Mouse (Mus musculus) kidney, adult 2 months (tissue): ENCODE data around the gene Ctse. TPM values are rescaled to one million over a fixed set of nuclear protein-coding genes. Genes with fewer than 3 reads are reported as not detected.
"Not testable (repeated sequence)": the region's sequence is repeated elsewhere in the genome, so short reads cannot be mapped to it uniquely, and the experiment has no call there.

Experiments
- DNase-seq: peaks from one replicate; pipeline ENCODE4 v3.0.0; 2021
- H3K27ac ChIP-seq: fragments of 200-500 bp; 2 replicates; pipeline ENCODE4 v1.5.1; 2012; ENCODE audit warnings: low read depth, low read length, control low read depth, inconsistent platforms; ENCODE audit not compliant: insufficient read depth
- H3K27me3 ChIP-seq: fragments of 200-500 bp; replicated peaks from 2 replicates; pipeline ENCODE4 v1.6.1; 2012; ENCODE audit warnings: mild to moderate bottlenecking, moderate library complexity, low read length, inconsistent platforms; ENCODE audit not compliant: control insufficient read depth, insufficient read depth
- H3K36me3 ChIP-seq: fragments of 200-500 bp; 2 replicates; pipeline ENCODE4 v1.6.1; 2012; ENCODE audit warnings: mild to moderate bottlenecking, moderate library complexity, low read length, inconsistent platforms; ENCODE audit not compliant: control insufficient read depth, insufficient read depth
- H3K4me1 ChIP-seq: fragments of 200-500 bp; 2 replicates; pipeline ENCODE4 v1.6.1; 2011; ENCODE audit warnings: low read length; ENCODE audit not compliant: control insufficient read depth, insufficient read depth
- H3K4me3 ChIP-seq: fragments of 200-500 bp; 2 replicates; pipeline ENCODE4 v1.5.1; 2011; ENCODE audit warnings: mild to moderate bottlenecking, low read depth, low read length, control low read depth; ENCODE audit not compliant: insufficient read depth
- CTCF ChIP-seq: fragments of 200-500 bp; conservative IDR thresholded peaks from 2 replicates; pipeline ENCODE4 v1.5.1; 2011; ENCODE audit warnings: low read depth, mild to moderate bottlenecking, control low read depth, low read length, moderate library complexity, mixed read lengths; ENCODE audit not compliant: insufficient read depth, insufficient read length
- POLR2A ChIP-seq: fragments of 200-500 bp; IDR thresholded peaks from one replicate; pipeline ENCODE4 v1.6.1; 2011; ENCODE audit warnings: low read depth, low read length, control low read depth
- WGBS: fragments of 180-500 bp; shearing (Covaris S2); methylation state at CpG from one replicate; pipeline ENCODE4 v1.1.7; 2018; 5-methylcytosine and 5-hydroxymethylcytosine counted together
- polyA plus RNA-seq: library from polyadenylated mRNA; depleted of rRNA; stranded (reverse); fragments of >200 nt; gene quantifications from 2 replicates; pipeline ENCODE4 v1.2.3, GENCODE M21; 2012

Ctse gene
- polyA plus RNA-seq, 1 experiment = 1.8 TPM

DNA sequence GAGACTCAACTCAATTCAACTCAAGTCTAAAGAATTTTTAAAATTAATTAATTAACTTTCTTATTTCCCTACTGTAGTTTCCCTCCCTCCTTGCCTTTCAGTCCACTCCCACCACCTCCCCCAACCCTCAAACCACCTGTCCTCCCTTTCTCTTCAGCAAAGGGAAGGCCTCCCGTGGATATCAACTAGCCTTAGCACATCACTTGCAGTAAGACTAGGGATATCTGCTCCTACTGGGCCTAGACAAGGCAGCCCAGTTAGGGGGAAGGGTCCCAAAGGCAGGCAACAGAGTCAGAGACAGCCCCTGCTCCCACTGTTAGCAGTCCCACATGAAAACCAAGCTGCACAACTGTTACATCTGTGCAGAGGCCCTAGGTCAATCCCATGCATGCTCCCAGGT lies 22.0 kb upstream of the Ctse start:
- Histone ChIP-seq H3K4me3 (no peak overlapping the region), H3K27me3 (no peaks in the 10 kb centered on the region), H3K36me3 (no peaks in the 10 kb centered on the region), H3K27ac (no peak overlapping the region), H3K4me1 (no peaks in the 10 kb centered on the region)
- DNase-seq = no peak
- WGBS = 90% methylated on average over 1 of the region's 1 CpGs
- TF ChIP-seq POLR2A = no peak

DNA sequence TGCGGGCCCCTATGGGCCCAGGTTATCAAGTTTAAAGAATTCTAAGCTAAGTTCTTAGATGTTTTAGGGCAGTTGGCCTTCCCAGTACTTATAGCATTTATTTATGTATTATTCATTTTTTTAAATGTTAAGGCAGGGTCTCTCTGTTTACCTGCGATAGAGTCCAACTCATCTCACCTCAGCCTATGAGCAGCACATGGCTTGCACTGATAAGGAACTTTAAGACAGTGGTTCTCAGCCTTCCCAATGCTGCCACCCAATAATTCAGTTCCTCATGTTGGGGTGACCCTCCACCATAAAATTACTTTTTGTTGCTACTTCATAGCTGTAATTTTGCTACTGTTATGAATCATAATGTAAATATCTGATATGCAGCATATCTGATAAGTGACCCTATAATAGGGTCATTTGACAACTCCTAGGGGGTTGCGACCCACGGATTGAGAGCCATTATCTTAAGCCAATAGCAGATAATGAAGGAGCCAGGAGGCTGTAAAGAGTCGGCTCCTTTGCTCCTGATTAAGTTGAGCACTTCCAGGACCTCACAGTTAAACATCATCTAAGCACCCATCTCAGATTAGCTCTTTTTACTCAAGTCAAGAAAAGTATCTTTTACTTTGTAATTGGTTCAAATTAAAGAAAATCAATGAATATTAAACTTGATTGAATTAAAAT lies 21.4 kb upstream of the Ctse start:
- Histone ChIP-seq H3K27me3 (no peaks in the 10 kb centered on the region), H3K4me1 (no peaks in the 10 kb centered on the region), H3K27ac (no peak overlapping the region), H3K36me3 (no peaks in the 10 kb centered on the region), H3K4me3 (no peak overlapping the region)
- no peak for DNase-seq
- 82% methylated on average over 5 of the region's 5 CpGs for WGBS
- TF ChIP-seq POLR2A (no peak), CTCF (no peak)

- no peaks in the 10 kb centered on the region for H3K27me3 ChIP-seq
- 81% methylated on average over 1 of the region's 1 CpGs for WGBS
- no peaks in the 10 kb centered on the region for H3K36me3 ChIP-seq
- TF ChIP-seq POLR2A = no peak
- peak; percentile 23; the same call in 1 of the 2 replicates for TF ChIP-seq CTCF
- no peaks in the 10 kb centered on the region for H3K4me1 ChIP-seq
- H3K4me3 ChIP-seq = no peak overlapping the region
- DNase-seq = no peak
- no peak overlapping the region for H3K27ac ChIP-seq
Observed at GRCm38 (mm10) chr1:131618576-131618975, 19.5 kb upstream of the Ctse start.

- Histone ChIP-seq H3K36me3 (no peaks in the 10 kb centered on the region), H3K27ac (no peak overlapping the region), H3K27me3 (no peaks in the 10 kb centered on the region), H3K4me1 (no peaks in the 10 kb centered on the region), H3K4me3 (no peak overlapping the region)
- WGBS = 70% methylated on average over 7 of the region's 7 CpGs
- TF ChIP-seq CTCF (no peak), POLR2A (no peak)
- peak; percentile 28 for DNase-seq
Observed at GRCm38 (mm10) chr1:131619348-131619747, 18.8 kb upstream of the Ctse start.

DNA sequence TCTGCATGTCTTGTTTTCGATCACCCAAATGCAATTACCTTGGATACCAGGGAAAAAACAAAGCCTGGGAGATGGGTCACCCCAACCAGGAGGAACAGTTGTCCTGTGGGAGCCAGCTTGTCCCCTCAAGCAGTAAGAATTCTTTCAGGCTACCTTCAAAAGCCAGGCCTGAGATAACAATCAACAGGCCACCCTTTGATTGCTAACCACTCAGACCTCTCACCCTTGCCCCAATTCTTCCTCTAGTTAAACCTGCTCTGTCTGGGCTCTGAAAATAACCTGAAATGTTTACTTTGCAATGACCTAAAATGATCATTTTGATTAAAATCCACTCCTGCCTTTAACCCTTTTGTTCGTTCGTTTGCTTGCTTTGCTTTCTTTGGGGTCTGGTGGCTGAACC lies 14.5 kb upstream of the Ctse start:
- Histone ChIP-seq H3K4me1 (no peaks in the 10 kb centered on the region), H3K27ac (no peak overlapping the region), H3K27me3 (no peaks in the 10 kb centered on the region), H3K36me3 (no peaks in the 10 kb centered on the region), H3K4me3 (no peak overlapping the region)
- no peak for DNase-seq
- TF ChIP-seq CTCF (no peak), POLR2A (no peak)
- 81% methylated on average over 3 of the region's 3 CpGs for WGBS

DNA sequence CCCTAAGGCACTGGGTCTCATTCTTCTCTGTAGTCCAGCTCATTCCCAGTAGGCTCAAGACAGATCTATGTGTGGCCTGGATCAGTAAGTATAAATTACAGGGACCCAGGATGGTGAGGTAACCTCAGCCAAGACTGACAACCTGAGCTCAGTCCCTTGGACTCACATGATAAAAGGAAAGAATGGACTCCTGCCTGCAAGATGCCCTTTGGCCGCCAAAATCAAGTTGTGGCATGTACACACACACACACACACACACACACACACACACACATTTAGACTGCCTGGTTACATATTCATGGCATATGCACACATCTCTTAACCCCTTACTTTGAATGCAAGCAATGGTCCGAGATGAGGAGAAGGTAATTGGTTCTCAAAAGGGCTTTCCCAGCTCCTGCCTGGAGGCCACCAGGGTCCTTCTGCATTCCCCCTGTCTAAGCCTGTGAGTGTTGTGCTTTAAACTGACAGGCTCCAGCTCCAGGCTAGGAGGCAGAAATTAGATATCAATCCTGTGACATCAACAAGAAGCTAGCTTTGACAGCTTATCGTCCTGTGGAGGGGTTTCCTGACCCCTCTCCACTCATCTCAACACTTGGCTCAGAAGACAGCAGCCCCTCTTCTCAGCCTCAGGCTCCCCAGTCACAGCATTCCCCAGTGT lies 13.8 kb upstream of the Ctse start:
- Histone ChIP-seq H3K4me3 (no peak overlapping the region), H3K27ac (no peak overlapping the region), H3K27me3 (no peaks in the 10 kb centered on the region), H3K4me1 (no peaks in the 10 kb centered on the region), H3K36me3 (no peaks in the 10 kb centered on the region)
- WGBS = 52% methylated on average over 3 of the region's 3 CpGs
- TF ChIP-seq CTCF = no peak
- no peak for TF ChIP-seq POLR2A
- DNase-seq = no peak

DNA sequence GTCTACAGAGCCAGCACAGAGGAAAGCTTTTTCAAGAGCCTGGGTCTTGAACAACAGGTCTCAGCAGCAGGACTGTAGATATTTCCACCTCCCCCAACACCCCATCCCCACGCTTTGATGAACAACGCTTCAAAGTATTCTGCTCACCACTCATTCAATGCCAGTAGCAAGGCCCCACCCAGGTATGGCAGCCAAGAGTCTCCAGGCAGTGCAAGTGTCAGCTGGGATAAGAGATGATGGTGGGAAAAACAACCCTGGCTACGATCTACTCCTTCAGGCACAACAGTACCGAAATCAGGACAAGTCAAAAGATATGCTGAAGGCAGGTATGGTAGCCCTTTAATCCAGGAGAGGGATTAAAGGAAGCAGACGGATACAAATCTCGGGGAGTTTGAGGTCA lies 11.9 kb upstream of the Ctse start:
- DNase-seq = no peak
- Histone ChIP-seq H3K27me3 (no peaks in the 10 kb centered on the region), H3K27ac (no peak overlapping the region), H3K36me3 (no peaks in the 10 kb centered on the region), H3K4me3 (no peak overlapping the region), H3K4me1 (no peaks in the 10 kb centered on the region)
- 89% methylated on average over 6 of the region's 6 CpGs for WGBS
- TF ChIP-seq CTCF = no peak
- no peak for TF ChIP-seq POLR2A

DNA sequence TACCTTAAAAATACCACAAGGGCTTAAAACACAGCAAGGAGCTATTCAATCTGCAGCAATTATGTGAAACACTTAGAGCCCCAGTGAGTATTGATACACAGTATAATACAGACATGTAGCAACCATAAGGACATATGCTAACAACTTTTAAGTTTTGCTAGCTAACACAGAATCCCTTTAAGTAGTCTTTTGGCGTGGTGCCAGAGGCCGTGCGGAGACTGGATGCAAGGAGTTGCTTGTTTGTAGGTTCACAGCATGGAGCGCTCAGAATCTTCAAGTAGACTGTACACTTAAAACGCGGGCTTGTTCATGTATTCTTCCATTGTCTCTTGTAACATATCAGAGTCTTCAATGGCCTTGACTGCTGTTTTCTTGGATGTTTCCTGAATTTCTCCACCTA lies 5.9 kb upstream of the Ctse start:
- H3K27me3 ChIP-seq, DNase-seq, H3K4me3 ChIP-seq, H3K4me1 ChIP-seq, H3K36me3 ChIP-seq, H3K27ac ChIP-seq: not testable (repeated sequence)
- WGBS = 72% methylated on average over 6 of the region's 6 CpGs
